Mouse (Mus musculus) small intestine, adult 2 months (tissue): ENCODE measurements around the gene Cfap36.

Source experiments
- CTCF ChIP-seq: fragments of 200-500 bp; IDR thresholded peaks from 2 replicates; pipeline ENCODE4 v1.5.1; 2012; ENCODE audit warnings: low read depth, mild to moderate bottlenecking, control low read depth, inconsistent platforms, low read length, moderate library complexity, mixed read lengths; ENCODE audit not compliant: insufficient replicate concordance, insufficient read length; ENCODE audit errors: extremely low read depth
- POLR2A ChIP-seq: fragments of 200-500 bp; IDR thresholded peaks from 2 replicates; pipeline ENCODE4 v1.6.1; 2012; ENCODE audit warnings: low read depth, mild to moderate bottlenecking, control low read depth, inconsistent platforms, low read length, moderate library complexity

DNA sequence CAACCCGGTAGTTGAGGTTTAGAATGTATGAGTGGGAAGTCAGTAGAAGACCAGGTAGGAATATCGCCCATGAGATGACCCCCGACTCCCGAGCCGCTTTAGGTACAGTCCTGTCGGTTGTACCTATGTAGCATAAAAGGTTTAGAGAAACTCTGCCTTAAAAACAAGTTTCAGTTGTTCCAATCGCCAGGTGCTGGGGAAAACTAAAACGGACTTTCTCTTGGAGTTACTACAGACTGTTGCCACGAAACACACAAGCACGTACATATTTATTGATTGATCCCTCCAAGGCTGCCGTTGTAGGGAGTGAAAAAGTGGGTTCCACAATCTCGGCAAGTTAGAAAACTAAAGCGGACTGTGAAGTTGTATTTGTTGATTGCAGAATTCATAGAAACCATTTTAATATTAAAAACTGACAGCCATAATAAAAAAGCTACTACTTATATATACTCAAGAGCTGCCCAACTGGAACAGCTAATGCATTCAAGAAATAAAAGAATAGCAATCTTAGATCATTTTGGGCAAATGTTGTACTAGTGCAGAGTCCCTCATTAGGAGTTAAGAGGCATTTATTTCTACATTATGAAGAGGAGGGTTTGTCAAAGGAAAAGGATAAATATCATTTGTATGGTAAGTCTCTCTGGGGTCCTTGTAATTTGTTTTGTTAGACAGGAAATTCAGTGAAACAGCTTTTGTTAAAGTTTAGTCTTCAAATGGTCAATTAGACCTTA, 73.3 kb downstream of the Cfap36 start:
- TF ChIP-seq CTCF (no peak), POLR2A (no peak)
